Mouse (Mus musculus) T-cell, adult 2 months (primary cell): ENCODE results near the gene Cst3.
A peak's percentile ranks its signal among the peaks of the same experiment; 100 is the strongest.

Experiments used
- DNase-seq: peaks from one replicate; pipeline ENCODE4 v3.0.0; 2022; ENCODE audit warnings: low spot score

Gene Cst3

GRCm38 (mm10) chr2:148856630-148857400 is 18.7 kb downstream of the Cst3 start:
- no peak for DNase-seq

- DNase-seq: peak; percentile 14
Observed at GRCm38 (mm10) chr2:148851116-148851906, 24.2 kb downstream of the Cst3 start.

GRCm38 (mm10) chr2:148839224-148839623 is 36.3 kb downstream of the Cst3 start:
- DNase-seq: no peak

- no peak for DNase-seq
Observed at GRCm38 (mm10) chr2:148838075-148838777, 37.3 kb downstream of the Cst3 start.

GRCm38 (mm10) chr2:148834912-148835311 is 40.6 kb downstream of the Cst3 start, which contains the start of gene Cst9:
Gene Cst9 (plus strand): TSS chr2:148835147.
- DNase-seq: no peak

GRCm38 (mm10) chr2:148825986-148826385 is 49.5 kb downstream of the Cst3 start:
- no peak for DNase-seq
